Mouse (Mus musculus) liver, embryonic 14.5 days (tissue): Measurements from ENCODE around the gene Taf7l. TPM values are rescaled to one million over a fixed set of nuclear protein-coding genes. Genes with fewer than 3 reads are reported as not detected.

ENCODE experiments used
- ATAC-seq: fragments of 200-750 bp; cut with Nextera tagmentation; 2 replicates; pipeline ENCODE4 v1.8.0; 2017; ENCODE audit warnings: moderate number of reproducible peaks, mild to moderate bottlenecking, moderate library complexity; ENCODE audit not compliant: insufficient read depth
- DNase-seq, 3 experiments: peaks; one replicate each; pipeline ENCODE4 v3.0.0-alpha.2; 2012 to 2013; ENCODE audit warnings: low read depth in 3 of 3, low spot score in 3 of 3
- H3K27ac ChIP-seq: fragments of 300-500 bp; sonication (generic); 2 replicates; pipeline ENCODE4 v1.5.1; 2014; ENCODE audit warnings: moderate library complexity, mild to moderate bottlenecking, control low read depth, inconsistent platforms
- H3K27me3 ChIP-seq: fragments of 300-500 bp; sonication (generic); 2 replicates; pipeline ENCODE4 v1.6.1; 2014; ENCODE audit warnings: mild to moderate bottlenecking, low read length, moderate library complexity; ENCODE audit not compliant: control insufficient read depth, insufficient read depth
- H3K36me3 ChIP-seq: fragments of 300-500 bp; sonication (generic); replicated peaks from 2 replicates; pipeline ENCODE4 v1.6.1; 2014; ENCODE audit warnings: low read depth; ENCODE audit not compliant: control insufficient read depth, insufficient read depth
- H3K4me1 ChIP-seq, 2 experiments: fragments of 200-500 bp in 1 of 2; fragments of 300-500 bp in 1 of 2; sonication (generic) in 1 of 2; replicated peaks; 2 replicates each; pipeline ENCODE4 v1.6.1; 2012 to 2014; ENCODE audit warnings: antibody characterized with exemption in 1 of 2, inconsistent platforms in 1 of 2, low read length in 1 of 2; ENCODE audit not compliant: control insufficient read depth in 2 of 2, insufficient read depth in 2 of 2
- H3K4me2 ChIP-seq: fragments of 300-500 bp; sonication (generic); 2 replicates; pipeline ENCODE4 v1.6.1; 2014; ENCODE audit warnings: low read depth, mild to moderate bottlenecking, control low read depth, moderate library complexity
- H3K4me3 ChIP-seq, 2 experiments: fragments of 200-500 bp in 1 of 2; fragments of 300-500 bp in 1 of 2; sonication (generic) in 1 of 2; 2 replicates each; pipeline ENCODE4 v1.5.1; 2012 to 2014; ENCODE audit warnings: low read depth in 2 of 2, low read length in 2 of 2, mild to moderate bottlenecking in 2 of 2, control low read depth in 1 of 2, inconsistent platforms in 1 of 2, moderate library complexity in 1 of 2; ENCODE audit not compliant: insufficient read depth in 1 of 2
- H3K9ac ChIP-seq: fragments of 300-500 bp; sonication (generic); replicated peaks from 2 replicates; pipeline ENCODE4 v1.6.1; 2014; ENCODE audit warnings: mild to moderate bottlenecking, control low read depth, moderate library complexity
- H3K9me3 ChIP-seq: fragments of 300-500 bp; sonication (generic); 2 replicates; pipeline ENCODE4 v1.6.1; 2016; ENCODE audit warnings: low read length, mixed read lengths; ENCODE audit not compliant: control insufficient read depth
- CTCF ChIP-seq: IDR thresholded peaks from 2 replicates; pipeline ENCODE4 v1.5.1; 2016; ENCODE audit warnings: antibody characterized with exemption, low read depth, control low read depth
- EP300 ChIP-seq: IDR thresholded peaks from 2 replicates; pipeline ENCODE4 v1.6.1; 2016; ENCODE audit warnings: antibody characterized with exemption, low read depth
- WGBS: fragments of 180-500 bp; shearing (Covaris S2); extraction: QIAGEN DNeasy Blood & Tissue Kit; methylation state at CpG from one replicate; pipeline ENCODE4 v1.1.7; 2014; ENCODE audit not compliant: insufficient replicate concordance; 5-methylcytosine and 5-hydroxymethylcytosine counted together
- polyA plus RNA-seq, 2 experiments: library from polyadenylated mRNA; depleted of rRNA in 1 of 2; stranded (reverse) in 1 of 2; unstranded in 1 of 2; fragments of >200 nt; fragmentation: Nextera tagmentation in 1 of 2; extraction: Ambion mirVana in 1 of 2; gene quantifications; 2 replicates each; pipeline versions ENCODE4 v1.2.1 to v1.2.3; 2012 to 2014

Taf7l gene
- polyA plus RNA-seq, 2 experiments, result not detected

- H3K4me1 ChIP-seq, result no peaks in the 10 kb centered on the region
- ATAC-seq, result no peak
- WGBS, result 65% methylated on average over 8 of the region's 8 CpGs
These were observed 24.4 kb upstream of the Taf7l start for GRCm38 (mm10) chrX:134500651-134501050.

GRCm38 (mm10) chrX:134481720-134482119 lies 5.4 kb upstream of the Taf7l start:
- H3K4me3 ChIP-seq, result no peak overlapping the region
- H3K27me3 ChIP-seq, result no peaks in the 10 kb centered on the region
- H3K27ac ChIP-seq, result no peak overlapping the region
- TF ChIP-seq EP300, result no peak
- no peak for TF ChIP-seq CTCF
- no peaks in the 10 kb centered on the region for H3K4me1 ChIP-seq
- no peaks in the 10 kb centered on the region for H3K9me3 ChIP-seq
- no peak overlapping the region for H3K4me2 ChIP-seq
- no peak overlapping the region for H3K9ac ChIP-seq
- no peak for DNase-seq
- 37% methylated on average over 3 of the region's 3 CpGs for WGBS
- H3K36me3 ChIP-seq, result no peaks in the 10 kb centered on the region
- no peak for ATAC-seq

More at GRCm38 (mm10) chrX:134500651-134501050, 24.4 kb upstream of the Taf7l start:
- H3K27me3 ChIP-seq, result no peaks in the 10 kb centered on the region
- no peak overlapping the region for H3K9ac ChIP-seq
- H3K27ac ChIP-seq, result no peak overlapping the region
- H3K4me3 ChIP-seq, result no peak overlapping the region
- no peaks in the 10 kb centered on the region for H3K36me3 ChIP-seq
- H3K9me3 ChIP-seq, result no peaks in the 10 kb centered on the region
- no peak for DNase-seq
- no peak for TF ChIP-seq CTCF
- no peak for TF ChIP-seq EP300
- no peak overlapping the region for H3K4me2 ChIP-seq

GRCm38 (mm10) chrX:134474988-134475710 lies 1.1 kb downstream of the Taf7l start:
- Histone ChIP-seq H3K9ac (no peak overlapping the region), H3K36me3 (no peaks in the 10 kb centered on the region), H3K9me3 (no peaks in the 10 kb centered on the region; the same call in 1 of the 2 replicates), H3K27ac (no peak overlapping the region), H3K4me1 (no peaks in the 10 kb centered on the region), H3K4me2 (no peak overlapping the region), H3K4me3 (no peak overlapping the region), H3K27me3 (no peaks in the 10 kb centered on the region)
- TF ChIP-seq CTCF, result no peak
- TF ChIP-seq EP300, result no peak
- DNase-seq (no peak), ATAC-seq (no peak)
- 57% methylated on average over 58 of the region's 67 CpGs for WGBS

GRCm38 (mm10) chrX:134427307-134427706 lies 49.0 kb downstream of the Taf7l start:
- H3K9ac ChIP-seq, result no peak overlapping the region
- no peaks in the 10 kb centered on the region for H3K9me3 ChIP-seq
- TF ChIP-seq EP300 (no peak), CTCF (no peak)
- ATAC-seq (no peak), DNase-seq (no peak)
- H3K4me3 ChIP-seq, result no peak overlapping the region
- no peaks in the 10 kb centered on the region for H3K4me1 ChIP-seq
- no peaks in the 10 kb centered on the region for H3K36me3 ChIP-seq
- no peak overlapping the region for H3K4me2 ChIP-seq
- 39% methylated on average over 3 of the region's 3 CpGs for WGBS
- H3K27ac ChIP-seq, result no peak overlapping the region
- no peaks in the 10 kb centered on the region for H3K27me3 ChIP-seq

GRCm38 (mm10) chrX:134426819-134427218 lies 49.5 kb downstream of the Taf7l start:
- DNase-seq (no peak), ATAC-seq (no peak)
- Histone ChIP-seq H3K9me3 (no peaks in the 10 kb centered on the region), H3K4me2 (no peak overlapping the region), H3K9ac (no peak overlapping the region), H3K36me3 (no peaks in the 10 kb centered on the region), H3K27ac (no peak overlapping the region), H3K4me1 (no peaks in the 10 kb centered on the region), H3K27me3 (no peaks in the 10 kb centered on the region), H3K4me3 (no peak overlapping the region)
- TF ChIP-seq EP300 (no peak), CTCF (no peak)
- 60% methylated on average over 6 of the region's 6 CpGs for WGBS
